Mouse (Mus musculus) forebrain, embryonic 13.5 days (tissue): ENCODE data around the gene Csnk2a1. TPM values are rescaled to one million over a fixed set of nuclear protein-coding genes. Genes with fewer than 3 reads are reported as not detected.
A peak's percentile ranks its signal among the peaks of the same experiment; 100 is the strongest.
"Not testable (repeated sequence)": the region's sequence is repeated elsewhere in the genome, so short reads cannot be mapped to it uniquely, and the experiment has no call there.

Source experiments
- ATAC-seq: fragments of 200-750 bp; cut with Nextera tagmentation; 2 replicates; pipeline ENCODE4 v1.8.0; 2017
- H3K27ac ChIP-seq: fragments of 300-500 bp; sonication (generic); 2 replicates; pipeline ENCODE4 v1.5.1; 2015; ENCODE audit warnings: inconsistent platforms, mild to moderate bottlenecking, moderate library complexity
- H3K27me3 ChIP-seq: fragments of 300-500 bp; sonication (generic); 2 replicates; pipeline ENCODE4 v1.6.1; 2015; ENCODE audit warnings: mild to moderate bottlenecking, inconsistent platforms
- H3K36me3 ChIP-seq: fragments of 300-500 bp; sonication (generic); 2 replicates; pipeline ENCODE4 v1.6.1; 2015; ENCODE audit warnings: mild to moderate bottlenecking, inconsistent platforms; ENCODE audit not compliant: poor library complexity, severe bottlenecking
- H3K4me1 ChIP-seq: fragments of 300-500 bp; sonication (generic); 2 replicates; pipeline ENCODE4 v1.6.1; 2015; ENCODE audit warnings: inconsistent platforms
- H3K4me2 ChIP-seq: fragments of 300-500 bp; sonication (generic); 2 replicates; pipeline ENCODE4 v1.6.1; 2015; ENCODE audit warnings: inconsistent platforms, mild to moderate bottlenecking, moderate library complexity
- H3K4me3 ChIP-seq: fragments of 300-500 bp; sonication (generic); 2 replicates; pipeline ENCODE4 v1.5.1; 2015; ENCODE audit warnings: mild to moderate bottlenecking, inconsistent platforms
- H3K9ac ChIP-seq: fragments of 300-500 bp; sonication (generic); 2 replicates; pipeline ENCODE4 v1.6.1; 2015; ENCODE audit warnings: mild to moderate bottlenecking, inconsistent platforms
- H3K9me3 ChIP-seq: fragments of 300-500 bp; sonication (generic); replicated peaks from 2 replicates; pipeline ENCODE4 v1.6.1; 2016; ENCODE audit warnings: inconsistent platforms
- WGBS: fragments of 180-500 bp; shearing (Covaris S2); methylation state at CpG from one replicate; pipeline ENCODE4 v1.1.7; 2015; 5-methylcytosine and 5-hydroxymethylcytosine counted together
- polyA plus RNA-seq: library from polyadenylated mRNA; unstranded; fragments of >200 nt; fragmentation: Nextera tagmentation; extraction: Ambion mirVana; gene quantifications from 2 replicates; pipeline ENCODE4 v1.2.1, GENCODE M21; 2015

The Csnk2a1 gene
- polyA plus RNA-seq, 1 experiment from 2014 or later, result 142 TPM

- no peak for ATAC-seq
- H3K9ac ChIP-seq, result no peak overlapping the region
- H3K9me3 ChIP-seq, result no peaks in the 10 kb centered on the region
- 93% methylated on average over 2 of the region's 2 CpGs for WGBS
- H3K4me2 ChIP-seq, result no peak overlapping the region
- H3K27me3 ChIP-seq, result no peaks in the 10 kb centered on the region
- peaks cover 4% of the 10 kb centered on the region; the same call in 1 of the 2 replicates for H3K4me1 ChIP-seq
- no peak overlapping the region for H3K27ac ChIP-seq
- no peak overlapping the region for H3K4me3 ChIP-seq
- no peaks in the 10 kb centered on the region for H3K36me3 ChIP-seq
Measured at GRCm38 (mm10) chr2:152194586-152194985, 32.1 kb upstream of the Csnk2a1 start.

DNA sequence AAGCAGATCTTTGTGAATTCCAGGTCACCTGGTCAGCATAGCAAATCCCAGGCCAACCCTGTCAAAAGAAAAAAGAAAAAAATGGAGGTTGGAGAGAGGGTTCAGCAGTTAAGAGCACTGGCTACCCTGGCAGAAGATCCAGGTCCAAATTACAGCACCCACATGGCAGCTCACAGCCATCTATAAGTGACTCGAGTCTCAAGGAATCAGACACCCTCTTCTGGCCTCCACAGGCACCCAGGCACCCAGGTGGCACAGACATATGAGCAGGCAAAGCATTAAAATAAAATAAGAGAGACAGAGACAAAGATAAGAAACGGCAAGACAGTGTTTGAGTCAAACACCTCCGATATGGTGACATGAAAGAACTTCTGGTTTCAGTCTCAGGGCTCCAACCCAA is 29.7 kb upstream of the Csnk2a1 start:
- Histone ChIP-seq H3K4me2 (no peak overlapping the region), H3K27ac (no peak overlapping the region), H3K9ac (no peak overlapping the region), H3K36me3 (no peaks in the 10 kb centered on the region), H3K4me3 (no peak overlapping the region), H3K9me3 (no peaks in the 10 kb centered on the region), H3K4me1 (peaks cover 4% of the 10 kb centered on the region; the same call in 1 of the 2 replicates), H3K27me3 (no peaks in the 10 kb centered on the region)
- peak; percentile 57 for ATAC-seq
- 43% methylated on average over 3 of the region's 3 CpGs for WGBS

- Histone ChIP-seq H3K4me1 (peaks cover 4% of the 10 kb centered on the region; the same call in 1 of the 2 replicates), H3K27ac (no peak overlapping the region), H3K9ac (no peak overlapping the region), H3K4me2 (no peak overlapping the region), H3K9me3 (no peaks in the 10 kb centered on the region), H3K4me3 (no peak overlapping the region), H3K36me3 (no peaks in the 10 kb centered on the region), H3K27me3 (no peaks in the 10 kb centered on the region)
- ATAC-seq, result peak; percentile 82
- 46% methylated on average over 10 of the region's 10 CpGs for WGBS
Measured at GRCm38 (mm10) chr2:152197301-152197712, 29.3 kb upstream of the Csnk2a1 start.

- not testable (repeated sequence) for H3K4me1 ChIP-seq, H3K4me3 ChIP-seq, H3K27ac ChIP-seq, H3K9me3 ChIP-seq, H3K4me2 ChIP-seq, H3K36me3 ChIP-seq, H3K27me3 ChIP-seq, H3K9ac ChIP-seq, ATAC-seq
- 94% methylated on average over 8 of the region's 9 CpGs for WGBS
Measured at GRCm38 (mm10) chr2:152206139-152206538, 20.5 kb upstream of the Csnk2a1 start.

DNA sequence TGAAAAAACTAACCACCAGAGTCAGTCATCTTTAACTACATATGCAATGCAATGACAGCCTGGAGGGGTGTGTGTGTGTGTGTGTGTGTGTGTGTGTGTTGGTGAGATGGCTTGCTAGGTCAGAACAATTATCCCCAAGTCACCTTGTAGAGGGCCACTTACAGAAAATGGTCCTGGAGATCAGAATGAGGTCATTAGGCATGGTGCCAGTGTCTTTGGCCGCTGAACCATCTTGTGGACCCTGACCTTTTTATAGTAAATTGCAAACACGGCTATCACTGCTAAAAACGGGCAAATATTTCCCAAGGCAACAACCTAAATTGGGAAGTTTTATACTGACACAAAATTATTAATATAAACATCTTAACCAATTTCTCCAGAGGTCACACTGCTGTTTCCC is 14.8 kb upstream of the Csnk2a1 start:
- no peak overlapping the region for H3K9ac ChIP-seq
- no peaks in the 10 kb centered on the region for H3K36me3 ChIP-seq
- no peak overlapping the region for H3K4me3 ChIP-seq
- WGBS, result 88% methylated on average over 3 of the region's 3 CpGs
- H3K4me1 ChIP-seq, result no peaks in the 10 kb centered on the region
- H3K27me3 ChIP-seq, result no peaks in the 10 kb centered on the region
- no peak for ATAC-seq
- H3K27ac ChIP-seq, result no peak overlapping the region
- H3K9me3 ChIP-seq, result no peaks in the 10 kb centered on the region
- H3K4me2 ChIP-seq, result no peak overlapping the region

- Histone ChIP-seq H3K4me3 (no peak overlapping the region), H3K4me1 (no peaks in the 10 kb centered on the region), H3K27me3 (no peaks in the 10 kb centered on the region), H3K9ac (no peak overlapping the region), H3K9me3 (no peaks in the 10 kb centered on the region), H3K4me2 (no peak overlapping the region), H3K27ac (no peak overlapping the region), H3K36me3 (no peaks in the 10 kb centered on the region)
- 81% methylated on average over 1 of the region's 1 CpGs for WGBS
- ATAC-seq, result no peak
Measured at GRCm38 (mm10) chr2:152216975-152217374, 9.7 kb upstream of the Csnk2a1 start.

DNA sequence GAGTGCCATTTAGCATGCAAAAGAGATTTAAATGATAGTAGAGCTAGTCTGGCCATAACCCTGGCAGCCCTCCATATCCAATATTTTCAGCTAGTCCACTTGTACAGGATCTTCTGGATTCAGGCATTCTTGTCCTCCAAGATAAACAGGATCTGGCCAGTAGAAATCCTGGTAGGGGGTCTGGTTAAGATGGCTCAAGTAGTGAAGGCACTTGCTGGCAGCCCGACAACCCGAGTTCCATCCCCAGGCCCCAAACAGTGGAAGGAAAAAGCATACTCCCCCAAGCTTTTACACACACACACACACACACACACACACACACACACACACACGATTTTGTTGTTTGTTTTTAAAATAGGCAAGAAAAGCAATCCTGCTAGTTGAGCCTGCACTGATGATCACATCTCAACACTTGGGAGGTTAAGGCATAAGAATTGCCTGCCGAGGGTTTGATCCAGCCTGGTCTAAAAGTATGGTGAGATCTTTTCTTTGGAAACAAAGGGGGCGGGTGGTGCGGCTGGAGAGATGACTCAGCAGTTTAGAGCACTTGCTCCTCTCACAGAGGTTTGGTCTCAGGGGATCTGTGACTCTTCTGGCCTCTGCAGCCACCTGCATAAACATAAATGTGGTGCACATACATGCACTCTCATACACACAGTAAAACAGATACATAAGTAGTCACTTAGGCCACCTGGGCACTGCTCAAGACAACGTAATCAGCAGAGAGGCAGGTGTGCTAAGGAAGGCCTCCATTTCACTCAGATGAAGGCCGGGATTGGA is 2.9 kb upstream of the Csnk2a1 start:
- 61% methylated on average over 8 of the region's 8 CpGs for WGBS
- H3K4me1 ChIP-seq, result peaks cover 18% of the 10 kb centered on the region
- no peak for ATAC-seq
- H3K9ac ChIP-seq, result no peak overlapping the region
- H3K4me3 ChIP-seq, result no peak overlapping the region
- no peak overlapping the region for H3K4me2 ChIP-seq
- H3K27ac ChIP-seq, result no peak overlapping the region
- no peaks in the 10 kb centered on the region for H3K27me3 ChIP-seq
- no peaks in the 10 kb centered on the region for H3K36me3 ChIP-seq
- H3K9me3 ChIP-seq, result no peaks in the 10 kb centered on the region

GRCm38 (mm10) chr2:152225536-152225935 is 1.1 kb upstream of the Csnk2a1 start:
- 85% methylated on average over 7 of the region's 7 CpGs for WGBS
- Histone ChIP-seq H3K27ac (no peak overlapping the region), H3K36me3 (no peaks in the 10 kb centered on the region), H3K9ac (peak overlapping the region; percentile 57; the same call in 1 of the 2 replicates), H3K4me2 (peak overlapping the region; percentile 53; the same call in 1 of the 2 replicates), H3K27me3 (no peaks in the 10 kb centered on the region), H3K4me3 (no peak overlapping the region), H3K9me3 (no peaks in the 10 kb centered on the region), H3K4me1 (peaks cover 20% of the 10 kb centered on the region)
- no peak for ATAC-seq

DNA sequence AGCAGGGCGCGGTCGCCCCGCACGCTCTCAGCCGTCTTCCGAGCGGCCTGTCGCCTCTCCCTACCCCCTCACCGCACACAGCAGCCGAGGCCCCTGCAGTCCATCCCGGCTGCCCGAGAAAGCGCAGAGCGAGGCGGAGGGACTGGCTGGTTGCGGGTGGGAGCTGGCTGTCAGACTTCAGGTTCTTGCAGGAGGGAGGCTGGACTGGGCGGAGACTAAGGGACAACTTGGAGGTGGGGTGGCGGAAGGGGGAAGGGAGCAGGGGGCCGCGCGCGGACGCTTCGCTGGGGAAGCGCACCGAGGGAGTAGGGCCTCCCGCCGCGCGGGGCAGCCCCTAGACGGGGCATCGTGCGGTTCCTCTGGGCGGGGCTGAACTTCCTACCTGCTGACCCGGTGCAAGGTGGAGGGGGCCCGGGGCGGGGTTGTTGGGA is 427 bp downstream of the Csnk2a1 start:
- Histone ChIP-seq H3K4me1 (peaks cover 20% of the 10 kb centered on the region), H3K27ac (peak overlapping the region; percentile 98), H3K4me2 (peak overlapping the region; percentile 68), H3K36me3 (0 out of 2 replicates have a peak, but pooled peaks cover 4% of the 10 kb centered on the region), H3K9ac (peak overlapping the region; percentile 95), H3K9me3 (no peaks in the 10 kb centered on the region), H3K27me3 (no peaks in the 10 kb centered on the region), H3K4me3 (peak overlapping the region; percentile 95)
- WGBS, result 0% methylated on average over 37 of the region's 38 CpGs
- ATAC-seq, result peak; percentile 84

DNA sequence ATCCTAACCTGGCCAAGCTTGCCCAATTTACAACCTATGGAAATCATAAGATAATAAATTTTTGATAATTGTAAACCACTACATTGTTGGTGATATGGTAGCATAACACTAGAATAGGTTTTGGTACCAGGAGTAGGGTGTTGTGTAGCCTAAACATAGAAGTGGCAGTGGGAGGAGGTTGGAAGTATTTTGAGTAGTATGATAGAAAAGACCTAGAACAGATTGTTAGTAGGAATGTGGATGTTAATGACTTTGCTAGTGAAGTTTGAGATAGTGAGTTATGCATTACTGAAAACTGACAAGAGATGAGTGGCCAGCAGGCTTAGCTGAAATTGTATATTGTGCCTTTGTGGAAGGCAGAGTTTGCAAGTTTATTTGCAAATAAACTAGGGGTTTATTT is 3.4 kb downstream of the Csnk2a1 start:
- no peak for ATAC-seq
- Histone ChIP-seq H3K9me3 (no peaks in the 10 kb centered on the region), H3K9ac (no peak overlapping the region), H3K36me3 (0 out of 2 replicates have a peak, but pooled peaks cover 4% of the 10 kb centered on the region), H3K27me3 (no peaks in the 10 kb centered on the region), H3K4me1 (peaks cover 20% of the 10 kb centered on the region), H3K27ac (no peak overlapping the region), H3K4me3 (no peak overlapping the region), H3K4me2 (no peak overlapping the region)

DNA sequence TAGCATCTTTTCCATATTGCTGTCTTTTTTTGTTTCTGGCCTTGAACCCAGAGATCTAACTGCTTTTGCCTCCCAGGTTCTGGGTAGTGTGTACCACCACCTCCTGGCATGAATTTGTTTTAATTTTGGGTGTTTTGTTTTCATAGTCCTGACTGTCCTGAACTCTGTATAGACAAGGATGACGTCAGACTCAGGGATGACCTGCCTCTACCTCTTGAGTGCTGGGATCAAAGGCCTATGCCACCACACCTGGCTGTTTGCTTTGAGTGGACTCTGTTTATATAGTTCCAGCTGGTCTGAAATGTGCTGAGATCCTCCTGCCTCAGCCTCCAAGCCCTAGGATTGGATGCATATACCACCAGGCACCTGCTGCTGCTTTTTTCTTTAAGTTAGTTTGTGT is 11.3 kb downstream of the Csnk2a1 start:
- peaks cover 31% of the 10 kb centered on the region for H3K36me3 ChIP-seq
- H3K4me1 ChIP-seq, result peaks cover 4% of the 10 kb centered on the region; the same call in 1 of the 2 replicates
- H3K9me3 ChIP-seq, result no peaks in the 10 kb centered on the region
- H3K9ac ChIP-seq, result no peak overlapping the region
- no peak overlapping the region for H3K4me3 ChIP-seq
- 91% methylated on average over 1 of the region's 1 CpGs for WGBS
- H3K27me3 ChIP-seq, result no peaks in the 10 kb centered on the region
- no peak overlapping the region for H3K27ac ChIP-seq
- ATAC-seq, result no peak
- no peak overlapping the region for H3K4me2 ChIP-seq

DNA sequence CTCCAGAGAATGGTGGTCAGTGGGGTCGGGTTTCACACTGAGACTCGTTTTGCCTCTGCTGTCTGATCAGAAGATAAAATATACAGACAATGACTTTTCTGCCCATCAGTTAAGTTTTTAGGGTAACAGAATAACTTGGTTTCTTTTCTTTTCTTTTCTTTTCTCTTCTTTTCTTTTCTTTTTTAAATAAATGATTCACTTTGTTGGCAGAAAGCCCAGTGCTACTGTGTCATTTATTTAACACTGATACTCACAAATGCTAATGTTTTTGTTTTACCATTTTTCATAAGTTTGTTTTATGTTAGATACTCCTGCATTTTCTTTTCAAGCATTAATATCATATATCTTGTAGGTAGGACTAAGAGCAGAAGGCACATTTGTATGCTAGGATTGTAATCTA is 13.9 kb downstream of the Csnk2a1 start:
- no peaks in the 10 kb centered on the region for H3K27me3 ChIP-seq
- no peak overlapping the region for H3K4me2 ChIP-seq
- H3K4me1 ChIP-seq, result peaks cover 4% of the 10 kb centered on the region; the same call in 1 of the 2 replicates
- H3K9ac ChIP-seq, result no peak overlapping the region
- H3K4me3 ChIP-seq, result no peak overlapping the region
- peaks cover 32% of the 10 kb centered on the region for H3K36me3 ChIP-seq
- H3K9me3 ChIP-seq, result no peaks in the 10 kb centered on the region
- H3K27ac ChIP-seq, result no peak overlapping the region
- WGBS, result 70% methylated on average over 2 of the region's 2 CpGs
- no peak for ATAC-seq

GRCm38 (mm10) chr2:152247213-152247612 is 20.6 kb downstream of the Csnk2a1 start:
- no peak overlapping the region for H3K4me2 ChIP-seq
- H3K4me1 ChIP-seq, result no peaks in the 10 kb centered on the region
- H3K9ac ChIP-seq, result no peak overlapping the region
- WGBS, result 89% methylated on average over 1 of the region's 1 CpGs
- no peaks in the 10 kb centered on the region for H3K9me3 ChIP-seq
- no peaks in the 10 kb centered on the region for H3K27me3 ChIP-seq
- no peak for ATAC-seq
- no peak overlapping the region for H3K27ac ChIP-seq
- H3K36me3 ChIP-seq, result peaks cover 21% of the 10 kb centered on the region
- no peak overlapping the region for H3K4me3 ChIP-seq
